ENCODE assay signal across 8 mouse cellular contexts in the genomic region with DNA sequence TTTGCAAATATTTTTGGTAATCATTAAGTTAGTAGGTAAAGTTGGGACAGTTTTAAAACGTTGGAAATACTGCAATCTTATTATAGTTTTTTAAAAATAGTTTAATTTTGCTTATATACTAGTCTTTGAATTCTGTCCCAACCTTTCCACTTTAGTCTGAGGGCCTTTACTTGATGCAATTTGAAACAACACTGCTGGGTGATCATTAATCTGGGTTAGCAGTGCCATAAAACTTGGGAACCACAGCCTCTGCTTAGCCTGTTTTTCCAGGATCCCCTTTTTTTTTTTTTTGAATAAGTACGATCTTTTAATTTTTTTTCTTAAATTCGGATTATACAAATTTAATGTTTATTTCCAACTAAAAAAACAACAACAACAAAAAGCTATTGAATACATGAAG. TPM values are rescaled to one million over a fixed set of nuclear protein-coding genes. Genes with fewer than 3 reads are reported as not detected.
DNase-seq lines count a peak whose midpoint lies in the region; ATAC-seq and TF ChIP-seq lines count a peak whose summit lies in the region.

No protein-coding gene starts in this region.

- ATAC-seq in heart, postnatal 0 days (ENCODE audit: insufficient read depth, low read depth), result no peak
- no peak for ATAC-seq in embryonic facial prominence, embryonic 12.5 days (ENCODE audit: insufficient number of reproducible peaks, insufficient read depth, low FRiP score, low TSS enrichment)
- ATAC-seq in kidney, embryonic 14.5 days (ENCODE audit: low FRiP score, low TSS enrichment), result no peak
- no peak for ATAC-seq in midbrain, embryonic 15.5 days (replicated peaks)
- ATAC-seq in granulocyte monocyte progenitor cell, adult 5-6 weeks (replicated peaks; ENCODE audit: poor library complexity, severe bottlenecking), result no peak

- H3K27me3 ChIP-seq in heart, postnatal 0 days (ENCODE audit: control insufficient read depth, insufficient read depth, low read length), result no peaks in the 10 kb centered on the region
- H3K27me3 ChIP-seq in embryonic facial prominence, embryonic 12.5 days, result no peaks in the 10 kb centered on the region
- no peaks in the 10 kb centered on the region for H3K27me3 ChIP-seq in kidney, embryonic 14.5 days (ENCODE audit: control insufficient read depth, insufficient read depth, low read length)
- H3K27me3 ChIP-seq in midbrain, embryonic 15.5 days (replicated peaks), result no peaks in the 10 kb centered on the region

- no peak for DNase-seq in heart, postnatal 0 days (ENCODE audit: low spot score)
- no peak for DNase-seq in heart, adult 18-20 months
- no peak for DNase-seq in cerebellum, postnatal 4 days (ENCODE audit: low spot score in 2 of 2)
- DNase-seq in layer of hippocampus, postnatal 25 days (ENCODE audit: extremely low spot score in 1 of 2, low spot score in 1 of 2), result no peak

- H3K4me3 ChIP-seq in heart, postnatal 0 days (ENCODE audit: low read depth, low read length), result peak overlapping the region; percentile 92
- peak overlapping the region; percentile 91 for H3K4me3 ChIP-seq in embryonic facial prominence, embryonic 12.5 days
- H3K4me3 ChIP-seq in kidney, embryonic 14.5 days (ENCODE audit: low read length), result peak overlapping the region; percentile 88
- H3K4me3 ChIP-seq in midbrain, embryonic 15.5 days, result peak overlapping the region; percentile 74

- no peak overlapping the region; the same call in 1 of the 2 replicates for H3K9ac ChIP-seq in heart, postnatal 0 days (replicated peaks; ENCODE audit: low read depth, low read length)
- peak overlapping the region; percentile 89; the same call in 1 of the 2 replicates for H3K9ac ChIP-seq in embryonic facial prominence, embryonic 12.5 days
- peak overlapping the region; percentile 89 for H3K9ac ChIP-seq in kidney, embryonic 14.5 days (ENCODE audit: low read depth, low read length)
- H3K9ac ChIP-seq in midbrain, embryonic 15.5 days, result peak overlapping the region; percentile 70

- peak overlapping the region; percentile 91 for H3K4me2 ChIP-seq in heart, postnatal 0 days (ENCODE audit: low read depth, low read length)
- peak overlapping the region; percentile 52 for H3K4me2 ChIP-seq in embryonic facial prominence, embryonic 12.5 days (replicated peaks)
- H3K4me2 ChIP-seq in kidney, embryonic 14.5 days (replicated peaks; ENCODE audit: low read depth, low read length), result peak overlapping the region; percentile 51
- peak overlapping the region; percentile 95 for H3K4me2 ChIP-seq in midbrain, embryonic 15.5 days

- H3K36me3 ChIP-seq in heart, postnatal 0 days (replicated peaks; ENCODE audit: control insufficient read depth, insufficient read depth, low read length), result peaks cover 10% of the 10 kb centered on the region
- H3K36me3 ChIP-seq in embryonic facial prominence, embryonic 12.5 days, result no peaks in the 10 kb centered on the region
- H3K36me3 ChIP-seq in kidney, embryonic 14.5 days (ENCODE audit: control insufficient read depth, insufficient read depth, low read length), result no peaks in the 10 kb centered on the region; the same call in 1 of the 2 replicates
- H3K36me3 ChIP-seq in midbrain, embryonic 15.5 days (replicated peaks), result no peaks in the 10 kb centered on the region

- no peaks in the 10 kb centered on the region for H3K9me3 ChIP-seq in heart, postnatal 0 days (replicated peaks; ENCODE audit: control insufficient read depth, low read length)
- H3K9me3 ChIP-seq in embryonic facial prominence, embryonic 12.5 days, result no peaks in the 10 kb centered on the region
- H3K9me3 ChIP-seq in kidney, embryonic 14.5 days (ENCODE audit: control insufficient read depth, low read length), result no peaks in the 10 kb centered on the region
- no peaks in the 10 kb centered on the region for H3K9me3 ChIP-seq in midbrain, embryonic 15.5 days

- 22% methylated on average over 3 of the region's 3 CpGs for WGBS in heart, postnatal 0 days
- 16% methylated on average over 3 of the region's 3 CpGs for WGBS in embryonic facial prominence, embryonic 12.5 days
- 8% methylated on average over 3 of the region's 3 CpGs for WGBS in kidney, embryonic 14.5 days
- WGBS in midbrain, embryonic 15.5 days, result 19% methylated on average over 3 of the region's 3 CpGs

- no peak for TF ChIP-seq EP300 in heart, postnatal 0 days (IDR thresholded peaks at IDR 0.05; ENCODE audit: low read depth)

- H3K27ac ChIP-seq in heart, postnatal 0 days (ENCODE audit: low read depth), result peak overlapping the region; percentile 97
- peak overlapping the region; percentile 97; the same call in 1 of the 2 replicates for H3K27ac ChIP-seq in embryonic facial prominence, embryonic 12.5 days
- peak overlapping the region; percentile 97 for H3K27ac ChIP-seq in kidney, embryonic 14.5 days (ENCODE audit: low read depth, low read length)
- peak overlapping the region; percentile 98 for H3K27ac ChIP-seq in midbrain, embryonic 15.5 days

- no peaks in the 10 kb centered on the region for H3K4me1 ChIP-seq in heart, postnatal 0 days (ENCODE audit: control insufficient read depth, insufficient read depth)
- 0 out of 2 replicates have a peak, but pooled peaks cover 3% of the 10 kb centered on the region for H3K4me1 ChIP-seq in embryonic facial prominence, embryonic 12.5 days
- H3K4me1 ChIP-seq in kidney, embryonic 14.5 days (ENCODE audit: control insufficient read depth, insufficient read depth, low read length), result 0 out of 2 replicates have a peak, but pooled peaks cover 3% of the 10 kb centered on the region
- H3K4me1 ChIP-seq in midbrain, embryonic 15.5 days, result peaks cover 3% of the 10 kb centered on the region

- TF ChIP-seq CTCF in heart, postnatal 0 days (IDR thresholded peaks at IDR 0.05; ENCODE audit: low read depth), result no peak

RNA-seq across cellular contexts. Expression of gene Tiparp, which starts 1.0 kb away (rescaled TPM):
- 12.8 and 21.8 TPM in 2 replicates for total RNA-seq in heart, postnatal 0 days (2014; rRNA removed; ENCODE audit: low replicate concordance)
- polyA plus RNA-seq in heart, postnatal 0 days (2015; fragmentation: Nextera tagmentation; extraction: Ambion mirVana), result 14.2 and 15.2 TPM in 2 replicates
- total RNA-seq in heart, adult 18-20 months (2021), result 10 to 100 TPM in 1 of 2 experiments, 1 to 10 TPM in 1; 8.8 to 13.0 TPM
- 34.8 and 37.8 TPM in 2 replicates for polyA plus RNA-seq in embryonic facial prominence, embryonic 12.5 days (2016; fragmentation: Nextera tagmentation; extraction: Ambion mirVana)
- 23.1 and 29.9 TPM in 2 replicates for polyA plus RNA-seq in kidney, embryonic 14.5 days (2014; fragmentation: Nextera tagmentation; extraction: Ambion mirVana)
- 25.8 and 27.3 TPM in 2 replicates for polyA plus RNA-seq in midbrain, embryonic 15.5 days (2015; fragmentation: Nextera tagmentation; extraction: Ambion mirVana)
- 10.0 and 16.2 TPM in 2 replicates for total RNA-seq in granulocyte monocyte progenitor cell, adult 5-6 weeks (2014; fragmentation: Nextera tagmentation)
- total RNA-seq in granulocyte monocyte progenitor cell, adult 5-6 weeks (2017), result 30.0 and 32.4 TPM in 2 replicates
- total RNA-seq in layer of hippocampus, postnatal 25 days (2021), result 10 to 100 TPM; 13.5 to 16.4 TPM
